Mouse (Mus musculus) lung, postnatal 14 days (tissue): Measurements from ENCODE around the gene Cask.

Source experiments
- DNase-seq: peaks from one replicate; pipeline ENCODE4 v3.0.0; 2021

Cask gene

GRCm38 (mm10) chrX:13718283-13718682 lies 132.9 kb downstream of the Cask start:
- DNase-seq, result no peak

GRCm38 (mm10) chrX:13716796-13717569 lies 134.2 kb downstream of the Cask start:
- no peak for DNase-seq

- DNase-seq, result peak; percentile 64
These were observed 141.0 kb downstream of the Cask start for GRCm38 (mm10) chrX:13710174-13710573.

GRCm38 (mm10) chrX:13705051-13705450 lies 146.1 kb downstream of the Cask start:
- DNase-seq, result peak; percentile 27

- peak; percentile 4 for DNase-seq
These were observed 150.5 kb downstream of the Cask start for GRCm38 (mm10) chrX:13700681-13701080.

GRCm38 (mm10) chrX:13691865-13692264 lies 159.3 kb downstream of the Cask start:
- no peak for DNase-seq

- no peak for DNase-seq
These were observed 162.8 kb downstream of the Cask start for GRCm38 (mm10) chrX:13688356-13688755.

GRCm38 (mm10) chrX:13686589-13686988 lies 164.6 kb downstream of the Cask start:
- no peak for DNase-seq

GRCm38 (mm10) chrX:13681748-13682147 lies 169.4 kb downstream of the Cask start:
- DNase-seq, result no peak

GRCm38 (mm10) chrX:13673001-13673400 lies 178.2 kb downstream of the Cask start:
- no peak for DNase-seq

GRCm38 (mm10) chrX:13670342-13670741 lies 180.8 kb downstream of the Cask start:
- no peak for DNase-seq

GRCm38 (mm10) chrX:13668867-13669266 lies 182.3 kb downstream of the Cask start:
- DNase-seq, result no peak

GRCm38 (mm10) chrX:13661063-13661462 lies 190.1 kb downstream of the Cask start, which contains the start of gene Gpr82:
Gene Gpr82, plus strand, starts transcription at chrX:13661363.
- no peak for DNase-seq

GRCm38 (mm10) chrX:13659201-13659890 lies 191.8 kb downstream of the Cask start:
- DNase-seq, result no peak

- DNase-seq, result no peak
These were observed 192.5 kb downstream of the Cask start for GRCm38 (mm10) chrX:13658616-13659140.

- peak; percentile 65 for DNase-seq
These were observed 194.4 kb downstream of the Cask start for GRCm38 (mm10) chrX:13656721-13657120.

GRCm38 (mm10) chrX:13655906-13656305 lies 195.3 kb downstream of the Cask start:
- no peak for DNase-seq

- DNase-seq, result no peak
These were observed 196.2 kb downstream of the Cask start for GRCm38 (mm10) chrX:13655005-13655421.

GRCm38 (mm10) chrX:13652291-13652690 lies 198.9 kb downstream of the Cask start:
- no peak for DNase-seq

GRCm38 (mm10) chrX:13651889-13652288 lies 199.3 kb downstream of the Cask start:
- DNase-seq, result no peak

GRCm38 (mm10) chrX:13638894-13639293 lies 212.3 kb downstream of the Cask start:
- no peak for DNase-seq

- DNase-seq, result no peak
These were observed 214.8 kb downstream of the Cask start for GRCm38 (mm10) chrX:13636398-13636797.

GRCm38 (mm10) chrX:13631599-13632283 lies 219.4 kb downstream of the Cask start, which contains the start of gene Gpr34:
Gene Gpr34, plus strand, starts transcription at chrX:13632089.
- no peak for DNase-seq
